Mouse (Mus musculus) layer of hippocampus, adult 18-20 months (tissue): ENCODE results near the gene Cdkl1. TPM values are rescaled to one million over a fixed set of nuclear protein-coding genes. Genes with fewer than 3 reads are reported as not detected.
A peak's percentile ranks its signal among the peaks of the same experiment; 100 is the strongest.

Experiments used
- DNase-seq, 2 experiments: peaks; one replicate each; pipeline ENCODE4 v3.0.0; 2022; ENCODE audit warnings: low spot score in 2 of 2
- total RNA-seq, 2 experiments: library from RNA; stranded (reverse); gene quantifications; 2 replicates each; pipeline ENCODE4 v1.2.3; 2021

The Cdkl1 gene
- total RNA-seq, 2 experiments from 2014 or later, result 24.3 to 25.0 TPM

DNA sequence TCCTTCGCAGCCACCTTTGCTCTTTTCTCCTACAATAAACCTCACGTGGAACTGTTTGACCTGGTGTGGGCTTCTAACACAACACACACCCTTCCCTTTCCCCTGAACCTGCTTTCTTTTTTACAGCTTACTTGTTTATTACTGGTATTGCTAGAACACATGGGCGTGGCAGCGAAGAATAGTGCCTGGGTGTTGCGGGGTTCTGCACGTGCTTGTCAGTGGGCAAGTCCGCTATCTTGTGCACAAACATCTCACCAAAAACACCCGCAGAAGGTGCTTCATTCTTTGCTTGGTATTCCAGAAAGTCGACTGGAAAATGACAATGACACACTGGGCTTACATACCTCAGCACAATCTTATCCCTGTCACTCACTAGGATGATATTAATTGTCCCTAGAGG, 5.6 kb downstream of the Cdkl1 start:
- no peak for DNase-seq

DNA sequence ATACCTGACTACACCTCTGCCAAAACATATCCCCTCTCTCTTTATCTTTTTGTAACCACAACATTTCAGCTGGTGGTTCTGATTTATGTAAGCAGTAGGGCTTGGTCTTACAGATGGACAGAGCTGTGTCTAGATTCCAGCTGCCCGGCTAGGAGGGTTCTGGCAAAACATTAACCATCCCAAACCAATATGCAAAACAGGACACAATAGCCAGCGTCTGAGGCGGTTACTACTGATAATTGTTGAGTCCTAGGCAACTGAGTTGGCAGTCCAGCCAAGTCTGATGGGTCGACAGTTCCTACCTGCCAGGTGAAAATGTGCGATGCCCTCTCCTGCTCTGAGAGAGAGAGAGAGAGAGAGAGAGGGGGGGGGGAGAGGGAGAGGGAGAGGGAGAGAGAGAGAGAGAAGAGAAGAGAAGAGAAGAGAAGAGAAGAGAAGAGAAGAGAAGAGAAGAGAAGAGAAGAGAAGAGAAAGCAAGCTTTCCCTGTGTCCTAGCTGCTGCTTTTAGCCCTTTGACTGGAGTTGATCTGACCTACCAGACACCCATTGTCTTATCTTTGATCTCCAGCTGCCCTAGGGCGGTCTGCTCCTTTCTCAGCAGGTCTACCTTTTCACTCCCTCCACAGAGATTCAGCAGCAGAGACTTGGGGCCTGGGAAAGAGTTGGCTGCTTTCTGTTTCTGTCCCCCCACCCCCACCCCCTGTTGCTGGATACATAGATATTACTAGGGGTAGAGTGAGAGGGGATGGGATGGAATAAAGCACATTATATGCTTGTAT, 7.6 kb downstream of the Cdkl1 start:
- no peak for DNase-seq

DNA sequence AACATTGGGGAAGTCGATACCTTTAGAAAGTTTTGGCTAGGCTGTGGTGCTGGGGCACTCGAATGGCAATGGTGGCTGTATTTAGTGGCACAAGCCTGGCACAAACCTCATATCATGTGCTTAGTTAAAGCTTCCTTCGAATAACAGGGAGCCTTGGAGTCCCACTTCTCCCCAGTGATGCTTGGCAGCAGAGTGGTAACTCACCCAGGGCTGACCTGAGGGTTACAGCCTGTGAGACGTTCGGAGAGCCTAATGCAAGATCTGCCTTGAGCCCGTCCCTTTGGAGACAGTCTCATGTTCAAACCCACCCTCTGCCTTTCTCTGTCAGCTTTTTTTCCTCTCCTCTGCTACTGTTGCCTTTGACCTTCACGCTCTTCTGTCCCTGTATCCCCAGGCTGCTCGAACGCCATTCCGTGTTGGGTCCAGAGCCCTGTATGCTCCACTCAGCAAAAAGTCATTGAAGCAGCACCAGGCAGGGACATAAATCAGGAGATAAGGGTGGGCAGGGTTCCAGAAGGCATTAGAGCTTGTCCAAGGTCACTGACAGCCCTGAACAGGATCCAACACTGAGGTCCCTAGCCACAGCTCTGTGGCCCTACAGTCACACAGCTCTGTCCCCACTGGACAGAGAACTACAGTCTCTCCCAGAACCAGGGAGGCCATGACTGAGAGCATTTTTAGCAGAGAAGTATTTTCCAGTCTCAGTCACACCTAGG, 9.0 kb downstream of the Cdkl1 start:
- DNase-seq, result no peak

DNA sequence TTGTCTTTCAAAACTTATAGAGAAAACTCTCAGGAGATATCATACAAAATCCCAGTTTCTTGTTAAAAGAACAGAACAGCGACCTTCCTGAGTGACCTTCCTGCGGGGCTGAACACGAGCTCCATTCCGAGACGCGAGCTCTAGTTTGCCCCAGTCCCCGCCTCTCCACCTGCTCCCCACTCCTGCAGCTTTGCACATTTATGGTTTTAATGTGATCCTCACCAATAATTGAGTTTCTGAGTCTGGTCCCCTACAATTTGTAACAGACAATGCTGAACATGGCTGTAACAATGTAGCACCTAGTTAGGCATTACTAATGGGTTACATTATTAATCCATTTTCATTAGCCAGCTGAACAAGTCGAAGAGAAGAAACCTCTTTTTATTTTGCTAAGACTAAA, 9.6 kb downstream of the Cdkl1 start:
- no peak for DNase-seq

DNA sequence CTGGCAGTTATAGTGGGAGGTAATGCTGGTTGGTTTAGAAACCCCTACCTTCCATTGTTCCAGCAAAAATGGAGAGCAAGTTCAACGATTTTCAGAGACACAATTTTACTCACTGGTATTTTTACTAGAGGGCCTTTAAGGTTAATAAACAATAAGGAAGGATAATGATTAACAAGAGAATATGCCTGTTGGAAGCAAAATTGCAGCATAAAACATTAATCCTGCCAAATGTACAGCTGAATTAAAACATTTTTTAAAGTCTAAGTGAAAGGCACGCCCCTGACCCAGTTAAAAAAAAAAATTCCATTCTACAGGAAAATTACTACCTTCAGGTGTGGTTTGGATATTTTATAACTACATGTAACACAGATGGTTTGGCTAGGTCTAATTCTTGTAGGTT, 13.1 kb downstream of the Cdkl1 start:
- no peak for DNase-seq

DNA sequence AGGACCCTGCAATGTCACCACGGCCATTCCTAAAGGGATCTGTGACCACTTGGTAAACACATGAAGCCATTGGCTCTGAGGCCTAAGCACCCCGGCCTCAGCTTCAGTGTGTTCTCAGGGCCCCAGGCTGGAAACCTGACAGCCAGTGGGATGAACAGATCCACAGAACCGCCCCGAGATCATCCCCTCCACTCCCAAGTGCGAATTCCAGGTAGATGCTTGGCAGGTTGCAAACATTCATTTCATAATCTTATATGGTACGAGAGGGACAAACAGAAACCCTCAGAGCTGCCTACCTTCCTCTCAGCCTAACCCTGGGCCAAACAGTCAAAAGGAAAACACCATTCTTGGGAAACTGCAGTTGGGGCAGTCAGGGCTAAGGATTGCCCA, 13.7 kb downstream of the Cdkl1 start:
- no peak for DNase-seq

DNA sequence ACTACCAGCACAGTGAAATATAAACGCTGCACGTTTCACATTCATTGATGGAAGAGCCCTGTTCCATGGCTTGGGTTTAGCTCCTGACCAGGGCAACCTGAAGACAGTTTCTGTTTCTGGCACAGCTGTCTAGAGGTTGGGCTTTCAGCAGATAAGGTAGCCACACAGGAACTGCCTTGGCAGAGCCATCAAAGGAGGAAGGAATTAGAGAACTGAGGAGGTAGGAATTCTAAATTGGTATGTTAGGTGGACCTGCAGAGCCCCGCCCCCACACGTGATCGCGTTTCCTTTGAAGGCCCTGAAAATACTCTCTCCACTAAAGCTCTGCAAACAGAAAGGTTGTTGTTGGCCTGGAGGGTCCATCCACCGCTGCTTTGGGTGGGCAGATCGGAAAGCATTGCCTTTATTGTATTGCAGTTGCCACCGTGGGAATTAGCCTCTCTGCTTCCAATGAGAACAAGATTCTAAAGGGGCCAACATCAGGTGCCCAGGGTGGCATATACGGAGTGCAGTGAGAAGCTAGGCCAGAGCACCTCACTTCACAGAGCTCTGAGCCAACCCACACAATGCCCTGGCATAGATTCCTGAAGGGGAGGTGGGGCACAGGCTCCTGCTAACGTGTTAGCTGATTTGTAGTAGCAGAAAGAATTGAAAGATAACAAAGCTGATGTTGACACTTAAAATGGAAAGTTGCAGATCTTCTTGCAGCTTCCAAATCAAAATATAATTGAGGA, 14.3 kb downstream of the Cdkl1 start:
- no peak for DNase-seq

DNA sequence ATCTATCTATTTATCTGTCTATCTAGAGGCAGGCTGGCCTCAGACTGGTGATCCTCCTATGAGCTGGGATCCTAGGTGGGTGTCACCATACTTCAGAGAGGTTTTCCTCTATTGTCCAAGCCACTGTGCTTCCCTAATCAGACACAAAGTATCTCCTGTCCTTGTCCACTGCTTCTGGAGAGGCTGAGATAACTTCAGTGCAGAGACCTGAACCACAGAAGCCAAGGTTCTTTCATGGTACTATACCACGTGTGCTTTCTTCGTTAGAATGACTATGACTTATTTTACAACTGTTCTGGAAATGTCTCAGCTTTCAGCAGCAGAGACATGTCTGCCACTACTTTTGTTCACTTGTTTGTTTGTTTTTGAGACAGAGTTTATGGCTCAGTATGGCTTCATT, 22.2 kb downstream of the Cdkl1 start:
- DNase-seq, result no peak

DNA sequence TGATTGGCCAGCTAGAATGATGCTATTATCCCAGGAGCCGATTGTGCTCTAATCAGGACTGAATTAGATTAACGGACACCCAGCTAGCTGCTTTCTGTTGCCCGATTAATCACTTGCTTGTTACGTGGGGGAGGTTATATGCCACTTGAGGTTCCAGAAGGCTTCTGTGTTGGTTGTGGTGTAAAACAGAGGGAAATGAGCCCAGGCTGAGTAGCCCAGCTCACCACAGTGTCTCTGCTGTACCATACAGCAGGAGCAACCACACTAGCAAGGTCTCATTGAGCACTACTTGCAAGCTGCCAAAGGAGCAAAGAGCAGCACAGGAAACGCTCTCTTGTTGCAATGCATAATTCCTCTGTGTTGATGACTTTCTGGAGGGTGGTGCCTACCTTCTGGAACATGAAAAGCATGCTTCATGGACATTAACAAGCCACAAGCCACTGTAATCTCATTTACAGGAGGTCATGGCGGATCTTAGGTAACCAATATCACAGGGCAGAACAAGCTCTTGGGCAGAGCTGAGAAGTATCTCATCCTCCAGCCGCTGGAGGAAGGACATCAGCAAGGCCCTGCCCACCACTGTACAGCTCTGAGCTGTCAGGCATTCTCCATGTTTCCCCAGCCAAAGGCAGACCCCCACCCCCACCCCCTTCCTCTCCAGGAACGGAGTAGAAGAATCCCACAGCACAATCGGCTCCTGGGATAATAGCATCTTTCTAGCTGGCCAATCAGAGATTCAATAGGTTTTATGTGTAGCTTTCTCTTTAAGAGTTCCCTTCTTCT, 23.4 kb downstream of the Cdkl1 start:
- DNase-seq, result no peak

DNA sequence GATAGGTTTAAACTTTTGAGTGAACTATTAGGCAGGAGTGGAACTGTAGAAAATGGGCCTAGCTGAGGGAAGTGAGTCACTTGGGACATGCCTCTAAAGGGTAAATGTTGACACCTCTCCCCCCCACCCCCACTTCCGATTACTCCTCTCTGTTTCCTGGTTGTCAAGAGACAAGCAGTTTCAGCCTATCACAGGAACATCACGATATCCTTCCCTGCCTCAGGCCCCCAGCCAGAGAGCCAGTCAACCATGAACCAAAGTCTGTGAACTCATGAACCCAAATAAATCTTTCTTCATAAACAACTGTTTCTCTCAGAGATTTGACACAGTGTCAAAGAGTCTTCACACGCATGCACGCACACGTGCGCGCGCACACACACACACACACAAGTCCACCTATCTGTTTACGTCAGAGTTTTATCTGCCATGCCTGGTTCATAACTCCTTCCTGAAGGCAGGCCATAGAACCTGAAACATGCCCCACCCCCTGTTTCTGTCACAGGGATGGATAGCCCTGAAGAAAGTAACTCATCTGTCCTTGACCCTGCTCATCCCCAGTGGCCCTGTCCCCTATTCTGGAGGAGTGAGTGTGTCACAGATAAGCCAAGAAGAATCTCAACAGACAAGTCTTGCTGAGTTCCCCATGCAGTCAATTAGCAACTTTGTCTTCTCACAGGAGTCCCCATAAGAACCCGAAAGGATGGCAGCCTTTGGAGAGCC, 24.7 kb downstream of the Cdkl1 start:
- DNase-seq, result no peak

DNA sequence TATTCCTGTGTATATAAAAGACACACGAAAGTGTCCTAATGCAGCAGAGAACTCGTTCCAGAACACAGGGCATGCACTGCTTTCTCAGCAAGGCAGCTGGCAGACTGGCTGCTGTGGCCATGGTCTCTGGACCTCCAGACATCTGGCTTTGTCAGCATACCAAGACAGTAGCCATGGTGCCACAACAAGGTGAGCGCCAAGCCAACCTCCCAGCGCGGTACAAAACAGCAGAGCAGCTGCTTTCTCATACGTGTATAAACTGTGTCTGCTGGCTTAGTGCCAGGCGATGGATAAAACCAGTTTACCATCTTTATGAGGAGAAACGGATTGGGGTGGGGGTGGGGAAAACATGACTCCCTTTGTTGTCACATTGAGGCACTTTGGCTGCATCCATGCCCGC, 25.5 kb downstream of the Cdkl1 start:
- no peak for DNase-seq

DNA sequence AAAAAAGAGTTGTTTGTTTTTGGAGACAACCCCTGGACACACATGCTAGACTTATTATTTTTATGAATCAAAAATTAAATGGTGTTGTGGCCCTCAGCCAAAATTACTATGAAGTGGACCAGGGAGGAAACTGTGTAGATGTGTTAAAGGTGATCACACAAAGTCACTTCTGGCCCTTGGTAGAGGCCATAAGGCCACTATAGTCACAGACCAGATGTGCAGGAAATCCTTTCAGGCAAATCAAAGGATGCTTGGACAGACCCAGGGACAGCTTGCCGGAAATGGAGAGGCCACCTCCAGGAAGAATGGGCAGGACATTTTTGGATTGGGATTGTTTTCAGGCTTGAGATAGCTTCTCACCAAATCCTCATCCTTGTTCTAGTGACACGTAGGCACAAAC, 29.5 kb downstream of the Cdkl1 start:
- DNase-seq, result no peak

DNA sequence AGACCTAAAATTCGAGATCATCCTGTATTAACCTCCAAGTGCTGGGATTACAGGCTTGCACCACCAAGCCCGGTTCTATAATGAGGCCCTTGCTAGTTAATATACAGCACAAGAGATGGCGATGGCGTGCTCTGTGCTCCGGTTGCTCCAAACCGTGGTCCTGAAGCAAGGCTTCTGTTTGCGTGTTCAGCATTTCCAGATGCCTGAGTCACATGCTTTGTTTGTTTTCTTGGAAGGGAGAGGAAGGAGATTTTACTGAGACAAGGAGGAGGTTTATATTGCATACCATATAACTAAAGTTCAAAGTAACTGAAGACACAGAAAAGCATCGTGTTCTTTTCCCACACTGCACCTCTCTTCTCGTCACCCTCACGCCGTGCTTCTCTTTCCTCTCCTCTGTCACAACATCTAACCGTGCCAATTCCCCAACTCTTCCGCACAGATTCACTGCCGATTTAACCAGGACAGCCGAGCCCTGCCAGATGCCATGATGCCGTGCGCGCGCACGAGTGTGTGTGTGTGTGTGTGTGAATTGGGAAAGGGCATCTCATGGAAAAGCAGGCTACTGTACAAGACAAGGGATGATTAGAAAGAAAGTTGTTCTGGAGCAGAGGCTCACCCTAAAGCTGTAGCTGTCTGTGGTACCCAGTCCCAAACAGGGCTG, 30.2 kb downstream of the Cdkl1 start:
- no peak for DNase-seq

DNA sequence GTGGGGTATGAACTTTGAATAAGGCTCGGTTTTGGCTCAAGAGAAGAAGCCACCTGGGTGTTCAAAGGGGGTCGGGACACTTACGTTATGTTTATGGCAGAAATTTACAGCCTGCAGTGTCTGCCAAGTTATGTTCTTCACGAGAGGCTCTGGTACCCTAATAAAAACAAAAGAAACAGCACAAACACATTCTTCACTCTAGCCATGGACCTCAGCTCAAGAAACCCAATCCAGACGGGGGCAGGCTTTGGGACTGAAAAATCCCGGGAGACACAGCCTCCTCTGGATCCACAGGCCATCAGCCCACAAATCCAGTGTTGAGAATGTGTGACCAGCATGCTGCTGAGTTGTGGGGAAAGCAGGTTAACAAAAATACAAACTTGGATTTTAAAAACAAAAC, 31.1 kb downstream of the Cdkl1 start:
- DNase-seq, result no peak

DNA sequence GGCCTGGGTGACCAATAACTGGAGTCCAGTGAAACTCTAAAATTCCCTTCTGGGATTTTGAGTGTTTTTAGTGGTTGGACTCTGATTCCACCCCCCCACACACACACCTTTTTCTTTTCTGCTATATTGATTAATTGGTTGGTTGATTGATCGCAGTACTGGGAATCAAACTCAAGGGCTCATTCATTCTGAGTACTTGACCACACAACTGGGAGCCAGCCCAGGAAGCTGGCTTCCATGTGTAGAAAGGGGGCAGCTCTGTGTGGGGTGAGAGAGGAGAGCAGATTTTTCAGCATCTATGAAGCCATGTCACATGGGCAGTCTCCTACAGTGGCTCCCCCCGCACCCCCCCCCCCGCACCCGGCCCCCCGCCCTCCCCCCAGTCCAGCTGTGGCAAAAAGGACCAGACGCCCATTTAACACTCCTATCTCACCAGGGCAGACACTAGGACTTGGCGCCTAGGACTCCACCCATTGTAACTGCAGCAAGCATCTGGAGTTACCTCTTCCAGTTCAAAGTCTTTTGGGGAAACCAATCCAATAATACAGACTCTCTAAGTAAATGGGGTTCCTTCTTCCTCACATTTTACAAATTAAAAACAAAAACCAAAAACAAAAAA, 31.7 kb downstream of the Cdkl1 start:
- no peak for DNase-seq

DNA sequence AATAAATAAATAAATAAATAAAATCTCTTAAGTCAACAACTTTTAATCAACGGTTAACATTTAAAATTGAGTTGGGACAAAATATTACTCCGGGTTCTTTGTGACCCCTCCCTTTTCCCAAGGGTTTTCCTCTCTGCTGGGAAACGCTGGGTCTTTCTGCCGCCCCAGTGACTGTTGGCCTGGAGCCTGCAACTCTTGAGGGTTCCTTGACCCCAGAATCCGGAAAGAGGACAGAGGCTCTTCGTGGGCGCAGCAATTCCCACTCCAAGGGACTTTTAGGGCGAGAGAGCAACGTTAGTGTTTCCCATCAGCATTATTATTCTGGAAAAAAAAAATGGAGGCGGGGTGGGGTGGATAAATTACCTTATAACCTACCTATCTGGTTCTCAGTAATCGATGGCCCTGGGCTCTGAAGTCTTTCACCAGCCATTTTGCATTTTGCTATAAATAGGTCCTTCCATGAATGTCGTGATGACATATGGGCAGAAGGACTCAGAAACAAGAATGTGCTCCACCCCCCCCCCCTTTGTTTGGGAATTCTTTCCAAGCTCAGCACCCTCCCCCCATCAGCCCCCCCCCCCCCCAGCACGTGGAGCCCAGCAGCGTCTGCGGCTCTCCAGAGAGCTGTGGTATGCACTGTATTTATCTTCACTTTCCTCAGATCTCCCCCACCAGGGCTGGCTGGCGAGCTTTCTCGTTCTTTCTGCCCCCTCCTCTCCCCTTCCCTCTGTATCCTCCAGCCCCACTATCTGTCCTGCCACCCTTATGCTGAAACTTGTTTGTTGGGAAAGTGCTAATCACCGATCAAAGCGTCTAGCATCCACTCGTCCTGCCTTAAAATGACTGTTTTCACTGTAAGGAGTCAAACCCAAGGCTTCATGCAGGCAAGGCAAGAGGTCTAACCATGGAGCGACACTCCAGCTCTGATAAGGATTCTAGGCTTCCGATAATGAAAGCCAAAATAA, 32.6 kb downstream of the Cdkl1 start:
- no peak for DNase-seq

DNA sequence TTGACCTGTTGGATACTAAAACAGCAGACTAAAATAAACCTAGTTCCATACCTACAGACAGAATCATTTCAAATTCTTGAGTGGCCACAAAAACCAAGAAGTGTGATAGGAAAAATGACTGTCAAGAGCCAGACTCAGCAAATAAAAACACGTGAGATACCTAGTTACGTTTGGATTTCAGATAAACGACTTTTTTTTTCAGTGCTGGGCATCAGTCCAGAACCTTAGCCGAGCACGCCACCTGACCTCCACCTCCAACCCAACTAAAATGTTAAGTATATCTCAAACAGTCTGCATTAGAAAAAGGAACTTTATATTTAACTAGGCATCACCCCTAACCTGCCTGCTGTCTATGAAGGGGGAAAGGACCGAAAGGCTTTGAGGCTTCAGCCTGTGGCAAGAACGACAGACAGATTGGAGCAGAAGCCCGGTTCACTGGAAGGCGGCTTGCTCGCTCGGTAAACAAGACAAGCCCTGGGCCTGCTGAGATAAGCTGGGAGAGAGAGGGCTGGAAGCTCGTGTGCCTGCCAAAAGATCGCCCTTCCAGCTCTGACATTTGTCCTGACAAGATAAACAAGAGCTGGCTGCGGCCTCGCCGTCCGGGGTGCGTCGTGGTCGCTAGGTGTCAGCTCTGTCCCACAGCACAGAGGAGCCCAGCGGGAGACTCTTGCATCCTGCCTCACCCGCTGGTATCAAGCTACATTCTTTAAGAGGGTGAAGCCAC, 33.5 kb downstream of the Cdkl1 start:
- DNase-seq, result peak; percentile 50 to 80

DNA sequence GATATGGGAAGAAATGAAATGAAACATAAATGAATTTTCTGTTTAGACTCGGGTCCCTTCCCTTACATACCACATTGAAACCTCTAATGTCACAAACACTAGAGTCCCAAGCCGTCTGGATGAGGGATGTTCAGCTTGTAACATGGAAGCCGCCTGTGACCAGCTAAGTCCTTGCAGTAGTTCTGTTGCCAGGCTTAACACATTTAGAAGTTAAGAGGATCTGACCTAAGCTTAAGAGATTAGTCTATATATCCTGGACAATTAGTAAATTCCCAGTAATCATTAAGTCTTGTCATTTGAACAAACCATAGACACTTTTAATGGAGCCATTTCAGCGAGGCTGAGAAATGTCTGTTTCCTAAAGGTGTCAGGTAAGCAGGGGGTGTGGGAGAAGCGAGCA, 35.1 kb downstream of the Cdkl1 start:
- no peak for DNase-seq
